Mouse (Mus musculus): ENCODE measurements around the gene 2010315B03Rik. TPM values are rescaled to one million over a fixed set of nuclear protein-coding genes. Genes with fewer than 3 reads are reported as not detected.
A peak's percentile ranks its signal among the peaks of the same experiment; 100 is the strongest.
"Not testable (repeated sequence)": the region's sequence is repeated elsewhere in the genome, so short reads cannot be mapped to it uniquely, and the experiment has no call there.

The 2010315B03Rik gene
- total and polyA plus RNA-seq, 2 experiments from 2014 or later: 5.5 to 14.0 TPM

DNA sequence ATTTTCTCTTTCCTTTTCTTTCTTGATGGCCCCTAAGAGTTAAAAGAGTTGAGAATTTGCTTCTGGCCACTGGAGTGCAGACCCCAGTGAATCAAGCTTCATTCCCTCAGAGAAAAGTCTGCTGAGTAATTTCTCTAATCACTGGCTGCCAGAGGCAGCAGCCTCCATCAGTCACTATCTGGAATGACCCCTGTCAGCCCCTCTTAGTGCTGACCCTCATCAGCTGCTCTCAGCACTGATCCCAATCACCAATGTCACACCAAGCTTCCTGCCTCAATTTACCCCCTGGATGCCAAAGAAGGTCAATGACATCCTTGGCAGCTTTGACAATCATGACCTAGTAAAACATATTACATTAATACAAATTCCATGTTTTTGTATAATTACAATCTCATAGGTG lies 45.0 kb downstream of the 2010315B03Rik start:
- H3K9ac ChIP-seq (replicated peaks; ENCODE audit: low read depth, low read length): no peak overlapping the region
- TF ChIP-seq EP300 (IDR thresholded peaks at IDR 0.05; ENCODE audit: low read depth) (no peak), CTCF (IDR thresholded peaks at IDR 0.05; ENCODE audit: low read depth) (no peak)
- ATAC-seq (ENCODE audit: insufficient read depth, low read depth): no peak
- H3K36me3 ChIP-seq (replicated peaks; ENCODE audit: control insufficient read depth, insufficient read depth, low read length): peaks cover 23% of the 10 kb centered on the region
- no peak overlapping the region for H3K4me3 ChIP-seq (ENCODE audit: low read depth, low read length)
- H3K27me3 ChIP-seq (ENCODE audit: control insufficient read depth, insufficient read depth, low read length): no peaks in the 10 kb centered on the region
- no peak overlapping the region for H3K4me2 ChIP-seq (ENCODE audit: low read depth, low read length)
- H3K9me3 ChIP-seq (replicated peaks; ENCODE audit: control insufficient read depth, low read length): peaks cover 31% of the 10 kb centered on the region
- no peak overlapping the region for H3K27ac ChIP-seq (ENCODE audit: low read depth)
- H3K4me1 ChIP-seq (ENCODE audit: control insufficient read depth, insufficient read depth): no peaks in the 10 kb centered on the region
- no peak for DNase-seq (ENCODE audit: low spot score)

DNA sequence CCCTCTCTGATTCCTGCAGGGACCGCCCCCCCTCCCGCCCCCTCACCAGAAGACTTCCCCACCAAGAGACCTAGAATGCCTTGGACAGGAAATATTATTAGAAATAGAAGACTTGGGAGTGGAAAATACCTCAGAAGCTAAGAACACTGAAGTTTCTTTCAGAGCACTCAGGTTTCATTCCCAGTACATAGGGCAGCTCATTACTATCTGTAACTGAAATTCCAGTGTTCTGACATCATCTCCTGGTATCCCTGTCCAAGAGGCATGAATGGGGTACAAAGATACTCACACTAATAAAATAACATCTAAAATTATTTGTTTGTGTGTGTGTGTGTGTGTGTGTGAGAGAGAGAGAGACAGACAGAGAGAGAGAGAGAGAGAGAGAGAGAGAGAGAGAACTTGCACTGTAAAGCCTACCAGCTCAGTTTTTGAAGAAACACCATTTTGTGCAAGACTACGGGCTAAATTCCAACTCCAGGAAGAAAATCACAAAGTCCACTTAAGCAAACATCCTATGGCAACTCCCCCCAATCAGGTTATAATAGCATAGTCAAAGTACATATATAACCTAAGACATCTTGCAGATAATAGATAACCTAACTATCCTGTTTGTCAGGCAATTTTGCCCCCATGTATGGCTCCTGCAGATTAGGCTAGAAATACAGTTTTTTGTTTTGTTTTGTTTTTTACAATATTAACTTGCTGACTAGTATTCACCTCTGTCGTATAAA lies 49.3 kb downstream of the 2010315B03Rik start:
- Histone ChIP-seq H3K4me3 (ENCODE audit: low read depth, low read length) (no peak overlapping the region), H3K4me1 (ENCODE audit: control insufficient read depth, insufficient read depth) (no peaks in the 10 kb centered on the region), H3K4me2 (ENCODE audit: low read depth, low read length) (no peak overlapping the region), H3K27ac (ENCODE audit: low read depth) (no peak overlapping the region), H3K36me3 (replicated peaks; ENCODE audit: control insufficient read depth, insufficient read depth, low read length) (no peaks in the 10 kb centered on the region), H3K9me3 (replicated peaks; ENCODE audit: control insufficient read depth, low read length) (no peaks in the 10 kb centered on the region), H3K9ac (replicated peaks; ENCODE audit: low read depth, low read length) (no peak overlapping the region), H3K27me3 (ENCODE audit: control insufficient read depth, insufficient read depth, low read length) (no peaks in the 10 kb centered on the region)
- DNase-seq (ENCODE audit: low spot score) (no peak), ATAC-seq (ENCODE audit: insufficient read depth, low read depth) (no peak)
- TF ChIP-seq EP300 (IDR thresholded peaks at IDR 0.05; ENCODE audit: low read depth) (no peak), CTCF (IDR thresholded peaks at IDR 0.05; ENCODE audit: low read depth) (no peak)
- WGBS: 71% methylated on average over 4 of the region's 4 CpGs

DNA sequence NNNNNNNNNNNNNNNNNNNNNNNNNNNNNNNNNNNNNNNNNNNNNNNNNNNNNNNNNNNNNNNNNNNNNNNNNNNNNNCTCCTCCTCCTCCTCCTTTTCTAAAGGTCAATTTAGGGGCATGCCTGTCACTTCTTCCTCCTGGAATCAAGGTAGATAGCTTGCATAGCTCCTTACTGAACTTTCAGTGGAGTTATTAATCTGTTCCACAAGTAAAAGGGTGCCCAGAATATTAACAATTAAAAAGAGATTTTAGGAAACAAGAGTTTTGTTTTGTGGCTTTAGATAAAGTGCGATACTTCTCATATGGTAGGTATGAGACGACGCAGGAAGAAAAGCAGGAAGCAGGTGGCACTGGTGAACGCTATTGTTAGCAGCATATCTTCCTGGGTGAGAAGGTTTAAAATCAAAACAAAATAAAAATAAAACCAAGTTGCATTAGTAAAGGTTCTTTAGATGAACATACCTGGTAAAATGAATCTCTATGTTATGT lies 54.4 kb downstream of the 2010315B03Rik start:
- Histone ChIP-seq H3K27me3 (ENCODE audit: control insufficient read depth, insufficient read depth, low read length) (no peaks in the 10 kb centered on the region), H3K4me2 (ENCODE audit: low read depth, low read length) (no peak overlapping the region), H3K27ac (ENCODE audit: low read depth) (0 out of 2 replicates have a peak overlapping the region, but pooled peaks have one; percentile 4), H3K4me1 (ENCODE audit: control insufficient read depth, insufficient read depth) (no peaks in the 10 kb centered on the region), H3K9ac (replicated peaks; ENCODE audit: low read depth, low read length) (no peak overlapping the region), H3K36me3 (replicated peaks; ENCODE audit: control insufficient read depth, insufficient read depth, low read length) (no peaks in the 10 kb centered on the region), H3K9me3 (replicated peaks; ENCODE audit: control insufficient read depth, low read length) (peaks cover 16% of the 10 kb centered on the region), H3K4me3 (ENCODE audit: low read depth, low read length) (no peak overlapping the region)
- DNase-seq (ENCODE audit: low spot score): no peak
- ATAC-seq (ENCODE audit: insufficient read depth, low read depth): no peak
- TF ChIP-seq CTCF (IDR thresholded peaks at IDR 0.05; ENCODE audit: low read depth): no peak
- TF ChIP-seq EP300 (IDR thresholded peaks at IDR 0.05; ENCODE audit: low read depth): no peak
- 48% methylated on average over 4 of the region's 4 CpGs for WGBS

DNA sequence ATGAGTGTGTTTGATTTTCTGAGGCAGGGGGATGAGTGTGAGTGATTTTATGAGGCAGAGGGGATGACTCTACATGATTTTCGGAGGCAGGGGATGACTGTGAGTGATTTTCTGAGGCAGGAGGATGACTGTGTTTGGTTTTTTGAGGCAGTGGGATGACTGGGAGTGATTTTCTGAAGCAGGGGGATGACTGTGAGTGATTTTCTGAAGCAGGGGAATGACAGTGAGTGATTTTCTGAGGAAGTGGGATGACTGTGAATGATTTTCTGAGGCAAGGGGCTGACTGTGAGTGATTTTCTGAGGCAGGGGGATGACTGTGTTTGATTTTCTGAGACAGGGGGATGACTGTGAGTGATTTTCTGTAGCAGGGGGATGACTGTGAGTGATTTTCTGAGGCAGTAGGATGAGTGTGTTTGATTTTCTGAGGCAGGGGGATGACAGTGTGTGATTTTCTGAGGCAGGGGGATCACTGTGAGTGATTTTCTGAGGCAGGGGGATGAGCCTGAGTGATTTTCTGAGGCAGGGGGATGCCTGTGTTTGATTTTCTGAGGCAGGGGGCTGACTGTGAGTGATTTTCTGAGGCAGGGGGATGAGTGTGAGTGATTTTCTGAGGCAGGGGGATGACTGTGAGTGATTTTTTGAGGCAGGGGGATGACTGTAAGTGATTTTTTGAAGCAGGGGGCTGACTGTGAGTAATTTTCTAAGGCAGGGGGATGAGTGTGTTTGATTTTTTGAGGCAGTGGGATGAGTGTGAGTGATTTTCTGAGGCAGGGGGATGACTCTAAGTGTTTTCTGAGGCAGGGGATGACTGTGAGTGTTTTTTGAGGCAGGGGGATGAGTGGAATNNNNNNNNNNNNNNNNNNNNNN lies 55.1 kb downstream of the 2010315B03Rik start:
- H3K4me3 ChIP-seq (ENCODE audit: low read depth, low read length): no peak overlapping the region
- ATAC-seq (ENCODE audit: insufficient read depth, low read depth): peak; percentile 55
- H3K4me1 ChIP-seq (ENCODE audit: control insufficient read depth, insufficient read depth): no peaks in the 10 kb centered on the region
- no peak overlapping the region for H3K27ac ChIP-seq (ENCODE audit: low read depth)
- H3K9me3 ChIP-seq (replicated peaks; ENCODE audit: control insufficient read depth, low read length): peaks cover 16% of the 10 kb centered on the region
- 67% methylated on average over 1 of the region's 1 CpGs for WGBS
- DNase-seq (ENCODE audit: low spot score): peak; percentile 71
- H3K27me3 ChIP-seq (ENCODE audit: control insufficient read depth, insufficient read depth, low read length): no peaks in the 10 kb centered on the region
- H3K9ac ChIP-seq (replicated peaks; ENCODE audit: low read depth, low read length): no peak overlapping the region
- TF ChIP-seq EP300 (IDR thresholded peaks at IDR 0.05; ENCODE audit: low read depth) (no peak), CTCF (IDR thresholded peaks at IDR 0.05; ENCODE audit: low read depth) (no peak; the same call in 1 of the 2 replicates)
- H3K36me3 ChIP-seq (replicated peaks; ENCODE audit: control insufficient read depth, insufficient read depth, low read length): no peaks in the 10 kb centered on the region
- no peak overlapping the region for H3K4me2 ChIP-seq (ENCODE audit: low read depth, low read length)

DNA sequence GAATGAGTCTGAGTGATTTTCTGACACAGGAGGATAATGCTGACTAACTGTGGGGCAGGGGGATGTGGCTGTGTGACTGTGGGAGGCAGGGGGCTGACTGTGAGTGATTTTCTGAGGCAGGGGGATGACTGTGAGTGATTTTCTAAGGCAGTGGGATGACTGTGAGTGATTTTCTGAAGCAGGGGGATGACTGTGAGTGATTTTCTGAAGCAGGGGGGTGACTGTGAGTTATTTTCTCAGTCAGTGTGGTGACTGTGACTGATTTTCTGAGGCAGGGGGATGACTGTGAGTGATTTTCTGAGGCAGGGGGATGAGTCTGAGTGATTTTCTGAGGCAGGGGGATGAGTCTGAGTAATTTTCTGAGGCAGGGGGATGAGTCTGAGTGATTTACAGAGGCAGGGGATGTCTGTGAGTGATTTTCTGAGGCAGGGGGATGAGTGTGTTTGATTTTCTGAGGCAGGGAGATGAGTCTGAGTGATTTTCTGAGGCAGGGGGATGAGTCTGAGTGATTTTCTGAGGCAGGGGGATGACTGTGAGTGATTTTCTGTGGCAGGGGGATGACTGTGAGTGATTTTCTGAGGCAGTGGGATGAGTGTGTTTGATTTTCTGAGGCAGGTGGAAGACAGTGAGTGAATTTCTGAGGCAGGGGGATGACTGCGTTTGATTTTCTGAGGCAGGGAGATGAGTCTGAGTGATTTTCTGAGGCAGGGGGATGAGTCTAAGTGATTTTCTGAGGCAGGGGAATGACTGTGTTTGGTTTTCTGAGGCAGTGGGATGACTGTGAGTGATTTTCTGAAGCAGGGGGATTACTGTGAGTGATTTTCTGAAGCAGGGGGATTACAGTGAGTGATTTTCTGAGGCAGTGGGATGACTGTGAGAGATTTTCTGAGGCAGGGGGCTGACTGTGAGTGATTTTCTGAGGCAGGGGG lies 56.0 kb downstream of the 2010315B03Rik start:
- WGBS: 18% methylated on average over 1 of the region's 1 CpGs
- DNase-seq (ENCODE audit: low spot score); H3K27ac ChIP-seq (ENCODE audit: low read depth); H3K36me3 ChIP-seq (replicated peaks; ENCODE audit: control insufficient read depth, insufficient read depth, low read length); H3K4me1 ChIP-seq (ENCODE audit: control insufficient read depth, insufficient read depth); H3K4me2 ChIP-seq (ENCODE audit: low read depth, low read length); H3K9ac ChIP-seq (replicated peaks; ENCODE audit: low read depth, low read length); H3K4me3 ChIP-seq (ENCODE audit: low read depth, low read length); H3K27me3 ChIP-seq (ENCODE audit: control insufficient read depth, insufficient read depth, low read length): not testable (repeated sequence)
- peak; percentile 47; the same call in 1 of the 2 replicates for ATAC-seq (ENCODE audit: insufficient read depth, low read depth)
- peaks cover 16% of the 10 kb centered on the region for H3K9me3 ChIP-seq (replicated peaks; ENCODE audit: control insufficient read depth, low read length)
